Mouse (Mus musculus): ENCODE data around the gene Il11. TPM values are rescaled to one million over a fixed set of nuclear protein-coding genes. Genes with fewer than 3 reads are reported as not detected.

Il11 gene
- polyA plus RNA-seq, 2 experiments, result 0.03 TPM; not detected in 1

- Histone ChIP-seq H3K9me3 (ENCODE audit: control insufficient read depth, low read length) (no peaks in the 10 kb centered on the region), H3K9ac (replicated peaks) (no peak overlapping the region), H3K4me3 (ENCODE audit: insufficient read depth in 1 of 2, low read depth in 2 of 2, low read length in 2 of 2) (no peak overlapping the region), H3K27me3 (ENCODE audit: control insufficient read depth, insufficient read depth, low read length) (peaks cover 22% of the 10 kb centered on the region), H3K4me1 (replicated peaks; ENCODE audit: control insufficient read depth in 2 of 2, insufficient read depth in 2 of 2, low read length in 1 of 2) (peaks cover 4 to 7% of the 10 kb centered on the region in 2 experiments), H3K4me2 (ENCODE audit: low read depth) (no peak overlapping the region), H3K36me3 (replicated peaks; ENCODE audit: control insufficient read depth, insufficient read depth, low read depth) (no peaks in the 10 kb centered on the region), H3K27ac (no peak overlapping the region)
- ATAC-seq (ENCODE audit: insufficient read depth) (no peak), DNase-seq (ENCODE audit: low read depth in 3 of 3, low spot score in 3 of 3) (no peak)
- TF ChIP-seq EP300 (IDR thresholded peaks at IDR 0.05; ENCODE audit: low read depth) (no peak), CTCF (IDR thresholded peaks at IDR 0.05; ENCODE audit: low read depth) (no peak)
- WGBS (ENCODE audit: insufficient replicate concordance), result 23% methylated on average over 3 of the region's 3 CpGs
These were observed 529 bp downstream of the Il11 start for GRCm38 (mm10) chr7:4782130-4782529.

DNA sequence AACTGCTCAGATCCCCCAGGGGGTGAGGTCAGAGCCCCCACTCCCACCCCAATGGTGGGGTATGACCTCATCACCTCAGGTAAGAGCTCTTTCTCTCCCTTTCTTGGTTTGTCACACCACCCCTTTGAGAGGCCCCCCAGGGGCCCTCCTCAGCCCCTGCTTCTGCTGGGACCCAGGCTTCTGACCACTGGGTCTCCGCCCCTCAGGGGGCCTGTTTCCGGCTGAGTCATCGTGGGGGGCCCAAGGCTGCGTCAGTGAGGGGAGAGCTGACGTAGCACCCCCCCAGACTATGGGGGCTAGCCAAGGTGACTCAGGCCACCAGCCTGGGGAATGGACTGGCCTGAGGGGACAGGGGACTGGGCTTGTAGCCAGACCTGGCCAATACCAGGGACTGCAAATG is 2.7 kb downstream of the Il11 start:
- TF ChIP-seq EP300 (IDR thresholded peaks at IDR 0.05; ENCODE audit: low read depth) (no peak), CTCF (IDR thresholded peaks at IDR 0.05; ENCODE audit: low read depth) (no peak)
- Histone ChIP-seq H3K9me3 (ENCODE audit: control insufficient read depth, low read length) (no peaks in the 10 kb centered on the region), H3K9ac (replicated peaks) (no peak overlapping the region), H3K4me2 (ENCODE audit: low read depth) (no peak overlapping the region), H3K4me1 (replicated peaks; ENCODE audit: control insufficient read depth in 2 of 2, insufficient read depth in 2 of 2, low read length in 1 of 2) (peaks cover 4 to 7% of the 10 kb centered on the region in 2 experiments), H3K27me3 (ENCODE audit: control insufficient read depth, insufficient read depth, low read length) (peaks cover 44% of the 10 kb centered on the region), H3K36me3 (replicated peaks; ENCODE audit: control insufficient read depth, insufficient read depth, low read depth) (no peaks in the 10 kb centered on the region), H3K27ac (no peak overlapping the region), H3K4me3 (ENCODE audit: insufficient read depth in 1 of 2, low read depth in 2 of 2, low read length in 2 of 2) (no peak overlapping the region)
- 12% methylated on average over 5 of the region's 5 CpGs for WGBS (ENCODE audit: insufficient replicate concordance)
- DNase-seq (ENCODE audit: low read depth in 3 of 3, low spot score in 3 of 3) (no peak), ATAC-seq (ENCODE audit: insufficient read depth) (no peak)

DNA sequence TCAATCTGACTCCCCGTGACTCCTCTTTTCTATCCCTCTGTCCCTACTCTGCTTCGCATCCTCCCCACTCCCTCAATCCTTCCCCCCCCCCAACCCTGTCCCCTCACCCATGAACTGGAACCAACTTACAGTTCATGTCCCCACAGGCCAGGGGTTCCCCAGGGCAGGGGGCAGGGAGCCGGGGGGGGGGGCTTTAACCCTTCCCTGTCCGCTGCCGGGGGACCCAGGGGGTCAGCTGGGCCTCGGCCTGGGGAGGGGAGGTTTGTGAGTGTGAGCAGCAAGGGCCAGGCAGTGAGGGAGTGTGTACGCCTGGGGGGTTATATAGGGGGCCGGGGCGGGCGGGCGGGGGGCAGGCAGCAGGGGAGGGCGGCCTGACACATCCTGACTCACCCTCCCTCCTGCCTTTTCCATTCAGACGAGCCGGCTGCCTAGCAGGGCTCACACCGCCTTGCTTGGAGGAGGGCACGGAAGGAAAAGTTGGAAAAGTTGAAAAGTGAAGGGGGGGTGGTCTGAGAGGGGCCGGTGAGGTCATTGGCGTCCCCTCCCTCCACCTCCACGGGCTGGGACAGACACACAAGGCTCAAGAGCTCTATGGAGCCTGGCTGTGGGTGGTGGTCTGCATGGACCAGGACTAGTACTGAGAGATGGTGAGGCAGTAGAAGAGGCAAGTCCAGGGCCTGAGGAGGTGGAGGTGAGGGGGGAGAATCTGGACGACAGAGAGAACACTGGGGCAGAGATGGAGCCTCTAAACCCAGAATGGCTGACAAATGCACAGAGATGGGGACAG is 4.6 kb downstream of the Il11 start:
- DNase-seq (ENCODE audit: low read depth in 3 of 3, low spot score in 3 of 3) (no peak), ATAC-seq (ENCODE audit: insufficient read depth) (no peak)
- H3K27me3 ChIP-seq (ENCODE audit: control insufficient read depth, insufficient read depth, low read length), result peaks cover 56% of the 10 kb centered on the region
- no peak overlapping the region for H3K9ac ChIP-seq (replicated peaks)
- no peaks in the 10 kb centered on the region for H3K36me3 ChIP-seq (replicated peaks; ENCODE audit: control insufficient read depth, insufficient read depth, low read depth)
- no peak for TF ChIP-seq EP300 (IDR thresholded peaks at IDR 0.05; ENCODE audit: low read depth)
- no peak for TF ChIP-seq CTCF (IDR thresholded peaks at IDR 0.05; ENCODE audit: low read depth)
- no peaks in the 10 kb centered on the region for H3K4me1 ChIP-seq (replicated peaks; ENCODE audit: control insufficient read depth in 2 of 2, insufficient read depth in 2 of 2, low read length in 1 of 2)
- no peak overlapping the region for H3K4me3 ChIP-seq (ENCODE audit: insufficient read depth in 1 of 2, low read depth in 2 of 2, low read length in 2 of 2)
- H3K9me3 ChIP-seq (ENCODE audit: control insufficient read depth, low read length), result no peaks in the 10 kb centered on the region
- WGBS (ENCODE audit: insufficient replicate concordance), result 14% methylated on average over 20 of the region's 20 CpGs
- H3K4me2 ChIP-seq (ENCODE audit: low read depth), result no peak overlapping the region
- no peak overlapping the region for H3K27ac ChIP-seq

GRCm38 (mm10) chr7:4776861-4777830 is 5.5 kb downstream of the Il11 start:
- DNase-seq (ENCODE audit: low read depth in 3 of 3, low spot score in 3 of 3), result no peak
- Histone ChIP-seq H3K9me3 (ENCODE audit: control insufficient read depth, low read length) (no peaks in the 10 kb centered on the region), H3K4me2 (ENCODE audit: low read depth) (peak overlapping the region; percentile 46), H3K4me3 (ENCODE audit: insufficient read depth in 1 of 2, low read depth in 2 of 2, low read length in 2 of 2) (peak overlapping the region; percentile 14 to 20; a peak in 2 of 4 replicates), H3K27ac (no peak overlapping the region), H3K9ac (replicated peaks) (no peak overlapping the region), H3K27me3 (ENCODE audit: control insufficient read depth, insufficient read depth, low read length) (peaks cover 56% of the 10 kb centered on the region), H3K4me1 (replicated peaks; ENCODE audit: control insufficient read depth in 2 of 2, insufficient read depth in 2 of 2, low read length in 1 of 2) (no peaks in the 10 kb centered on the region), H3K36me3 (replicated peaks; ENCODE audit: control insufficient read depth, insufficient read depth, low read depth) (no peaks in the 10 kb centered on the region)
- WGBS (ENCODE audit: insufficient replicate concordance), result 2% methylated on average over 55 of the region's 56 CpGs
- TF ChIP-seq EP300 (IDR thresholded peaks at IDR 0.05; ENCODE audit: low read depth) (no peak), CTCF (IDR thresholded peaks at IDR 0.05; ENCODE audit: low read depth) (no peak)
- peak; percentile 47 for ATAC-seq (ENCODE audit: insufficient read depth)

DNA sequence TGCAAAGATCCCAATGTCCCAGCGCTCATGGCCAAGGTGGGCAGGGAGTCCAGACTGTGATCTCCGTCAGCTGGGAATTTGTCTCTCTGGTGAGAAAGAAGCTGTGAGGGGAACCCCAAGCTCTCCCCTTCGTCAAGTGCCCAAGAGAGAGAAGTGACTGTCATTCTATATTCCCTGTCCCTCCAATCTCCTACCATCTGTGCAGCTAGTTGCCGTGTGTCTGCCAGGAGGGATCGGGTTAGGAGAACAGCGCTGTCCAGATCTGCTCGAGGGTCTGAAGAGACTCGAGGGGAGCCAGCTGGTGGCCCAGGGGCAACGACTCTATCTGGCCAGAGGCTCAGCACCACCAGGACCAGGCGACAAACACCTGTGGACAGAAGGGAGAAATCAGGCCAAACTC is 6.5 kb downstream of the Il11 start:
- Histone ChIP-seq H3K27me3 (ENCODE audit: control insufficient read depth, insufficient read depth, low read length) (peaks cover 56% of the 10 kb centered on the region), H3K9me3 (ENCODE audit: control insufficient read depth, low read length) (no peaks in the 10 kb centered on the region), H3K4me2 (ENCODE audit: low read depth) (no peak overlapping the region), H3K9ac (replicated peaks) (no peak overlapping the region), H3K4me3 (ENCODE audit: insufficient read depth in 1 of 2, low read depth in 2 of 2, low read length in 2 of 2) (no peak overlapping the region), H3K4me1 (replicated peaks; ENCODE audit: control insufficient read depth in 2 of 2, insufficient read depth in 2 of 2, low read length in 1 of 2) (no peaks in the 10 kb centered on the region), H3K36me3 (replicated peaks; ENCODE audit: control insufficient read depth, insufficient read depth, low read depth) (no peaks in the 10 kb centered on the region), H3K27ac (no peak overlapping the region)
- no peak for DNase-seq (ENCODE audit: low read depth in 3 of 3, low spot score in 3 of 3)
- TF ChIP-seq CTCF (IDR thresholded peaks at IDR 0.05; ENCODE audit: low read depth), result no peak
- TF ChIP-seq EP300 (IDR thresholded peaks at IDR 0.05; ENCODE audit: low read depth), result no peak
- ATAC-seq (ENCODE audit: insufficient read depth), result no peak
- WGBS (ENCODE audit: insufficient replicate concordance), result 37% methylated on average over 10 of the region's 10 CpGs
